Mouse (Mus musculus) 3134 (cell line): ENCODE measurements at regions not wholly inside any gene's neighbourhood (a gene's known extent, or its start where the extent isn't known, plus 50 kb on each side); places are given as distances from the start of the nearest gene placed in this dataset.
A peak's percentile ranks its signal among the peaks of the same experiment; 100 is the strongest.
"Not testable (repeated sequence)": the region's sequence is repeated elsewhere in the genome, so short reads cannot be mapped to it uniquely, and the experiment has no call there.

Experiments
- DNase-seq: peaks from one replicate; pipeline ENCODE4 v3.0.0-alpha.2; 2011; ENCODE audit warnings: low spot score; ENCODE audit not compliant: insufficient read length; ENCODE audit errors: extremely low read depth

DNA sequence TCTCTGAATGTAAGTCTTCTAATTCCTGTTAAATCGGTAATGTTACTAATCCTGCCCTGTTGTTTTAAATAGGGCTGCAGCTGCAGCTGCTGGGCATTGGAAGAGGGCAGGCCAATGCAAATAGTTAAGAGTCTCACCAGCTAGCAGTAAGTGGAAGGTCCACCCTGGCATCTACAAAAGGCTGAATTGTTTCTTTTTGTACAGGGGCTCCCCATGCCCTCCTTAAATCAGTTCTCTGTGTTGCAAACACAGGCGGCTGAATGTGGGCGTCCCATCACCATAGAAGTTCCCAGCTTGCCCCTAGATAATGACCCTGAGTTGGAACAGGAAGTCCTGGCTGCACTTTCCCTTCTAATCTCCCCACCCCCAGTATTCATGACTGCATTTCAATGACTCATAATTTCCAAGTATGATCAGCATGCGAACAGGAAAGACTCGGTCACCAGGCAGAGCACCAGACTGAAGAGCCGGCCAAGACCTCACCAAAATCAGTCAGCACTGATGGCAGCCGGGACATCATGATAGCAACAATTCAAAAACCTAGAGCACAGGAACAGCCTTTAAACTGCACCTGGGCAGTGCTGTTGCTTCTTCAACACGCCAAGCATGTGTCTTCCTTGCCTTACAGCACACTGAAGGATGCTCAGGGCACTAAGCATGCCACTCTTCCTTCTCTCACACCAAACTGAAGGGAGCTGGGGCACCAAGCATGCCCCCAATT, 123.6 kb upstream of the Tbl1xr1 start:
- peak; percentile 74 for DNase-seq

DNA sequence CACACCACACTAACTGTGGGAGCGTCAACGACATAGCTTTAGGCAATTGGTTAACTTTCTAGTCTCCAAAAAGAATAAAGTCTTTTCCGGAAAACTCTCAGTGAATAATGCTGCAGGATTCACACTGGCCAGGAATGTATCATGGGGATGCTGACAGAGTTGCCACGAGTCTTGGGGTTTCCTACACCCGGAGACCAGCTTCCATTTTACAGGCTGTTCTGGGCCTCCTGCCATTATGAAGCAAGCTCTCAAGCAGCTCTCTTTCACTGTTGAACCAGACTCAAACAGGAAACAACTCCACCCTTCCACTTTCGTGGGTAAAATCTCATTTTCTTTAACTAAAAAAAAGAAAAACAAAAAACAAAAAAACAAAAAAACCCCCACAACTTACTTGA, 123.0 kb upstream of the Tbl1xr1 start:
- DNase-seq = no peak

DNA sequence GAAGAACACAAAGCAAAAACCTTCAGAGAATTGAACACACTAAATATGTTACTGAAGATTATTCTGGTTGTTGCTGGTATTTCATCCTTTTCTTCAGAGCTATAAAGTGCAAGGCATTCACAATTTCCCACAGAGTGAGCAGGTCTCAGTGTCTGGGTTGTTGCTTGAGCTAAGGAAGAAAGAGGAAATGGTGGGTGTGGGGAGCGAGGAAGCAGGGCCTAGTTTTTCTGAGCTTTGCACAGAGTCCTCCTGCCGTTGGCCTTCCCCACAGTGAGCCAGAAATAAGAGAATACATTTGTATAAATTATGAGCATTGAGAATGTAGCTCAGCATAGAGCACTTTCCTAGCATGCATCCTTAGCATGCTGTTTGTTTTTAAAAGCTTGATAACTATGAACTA, 120.8 kb upstream of the Tbl1xr1 start:
- DNase-seq = no peak

DNA sequence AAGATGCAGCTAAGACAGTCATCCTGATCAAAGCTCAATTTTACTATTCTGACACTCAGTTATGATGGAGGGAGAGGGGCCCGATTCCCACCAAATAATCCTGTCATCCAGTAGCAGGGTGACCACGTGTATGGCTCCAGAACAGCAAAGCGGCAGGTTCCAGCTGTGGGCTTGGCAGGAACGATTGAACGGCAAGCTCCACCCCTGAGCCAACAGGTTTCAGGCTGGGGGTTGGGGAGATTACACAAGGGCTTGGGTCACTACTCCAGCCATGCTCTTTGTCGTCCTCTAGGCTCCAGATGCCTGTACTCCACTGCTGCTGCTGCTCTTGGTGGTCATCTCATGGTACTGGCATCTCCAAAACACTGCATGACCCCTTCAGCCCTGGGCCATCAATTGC, 119.3 kb upstream of the Tbl1xr1 start:
- not testable (repeated sequence) for DNase-seq

DNA sequence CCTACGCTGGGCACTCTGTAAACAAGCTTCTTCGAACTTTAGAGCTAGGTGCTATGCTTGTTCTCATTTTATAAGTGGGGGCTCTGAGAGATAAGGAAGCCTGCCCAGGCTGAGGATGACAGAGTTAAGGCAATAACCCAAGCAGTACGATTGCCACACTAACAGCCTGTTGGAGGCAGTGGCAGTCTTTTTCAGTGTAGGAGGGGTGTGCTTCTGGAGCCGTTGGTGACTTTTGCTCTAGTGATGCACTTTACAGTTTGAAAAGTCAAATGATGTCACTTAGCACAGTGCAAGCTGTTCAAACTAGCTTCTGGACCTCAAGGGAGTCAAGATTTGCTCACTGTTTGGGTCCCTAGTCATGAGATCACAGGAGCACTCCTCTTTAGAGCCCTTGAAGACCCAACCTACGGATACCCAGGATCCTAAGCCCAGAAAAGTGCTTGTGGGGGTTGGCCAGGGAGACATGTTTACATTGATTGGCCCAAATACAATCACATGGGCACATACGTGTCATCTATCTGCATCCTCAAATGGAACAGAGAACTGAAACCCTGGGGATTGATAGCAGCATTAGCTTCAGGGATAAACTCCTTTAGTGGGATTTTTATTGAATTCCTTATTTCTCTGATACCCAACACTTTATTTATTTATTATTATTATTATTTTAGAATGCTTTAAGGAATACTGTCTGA, 117.7 kb upstream of the Tbl1xr1 start:
- DNase-seq = no peak

DNA sequence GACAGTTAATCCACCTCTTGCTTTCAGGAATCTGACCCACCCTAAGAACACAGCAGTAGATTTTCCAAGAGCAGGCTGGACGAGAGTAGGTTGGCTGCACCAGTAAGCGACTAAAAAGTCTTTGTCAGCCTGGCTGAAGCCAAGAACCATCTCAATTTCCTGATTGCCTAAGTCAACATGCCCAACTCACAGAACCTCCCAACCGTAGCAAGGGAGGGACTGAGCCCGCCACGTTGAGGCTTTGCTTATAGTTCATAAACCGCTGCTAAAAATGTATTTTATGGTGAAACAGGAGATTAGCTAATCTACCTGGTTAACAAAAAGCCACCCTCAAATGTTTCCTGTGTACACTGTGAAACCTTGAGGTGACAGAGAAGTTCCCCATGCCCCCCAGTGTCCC, 115.4 kb upstream of the Tbl1xr1 start:
- no peak for DNase-seq

DNA sequence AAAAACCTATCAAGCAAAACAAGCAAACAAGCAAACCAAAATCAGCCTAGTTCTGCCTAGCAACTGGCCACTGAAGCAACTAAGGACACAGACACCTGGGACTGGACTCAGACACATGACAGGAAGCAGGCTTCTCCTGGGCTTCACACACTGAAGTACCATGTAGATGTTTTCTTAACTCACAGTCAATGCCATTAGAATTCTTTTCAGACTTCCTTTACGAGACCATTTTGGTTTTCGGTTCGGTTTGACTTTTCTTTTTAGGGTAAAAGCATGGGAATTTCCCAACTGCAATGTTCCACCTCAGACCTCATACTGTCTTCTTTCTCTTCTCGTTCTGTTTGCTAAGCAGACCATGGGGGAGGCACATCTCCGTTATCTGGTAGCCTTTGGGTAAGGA, 114.7 kb upstream of the Tbl1xr1 start:
- no peak for DNase-seq

DNA sequence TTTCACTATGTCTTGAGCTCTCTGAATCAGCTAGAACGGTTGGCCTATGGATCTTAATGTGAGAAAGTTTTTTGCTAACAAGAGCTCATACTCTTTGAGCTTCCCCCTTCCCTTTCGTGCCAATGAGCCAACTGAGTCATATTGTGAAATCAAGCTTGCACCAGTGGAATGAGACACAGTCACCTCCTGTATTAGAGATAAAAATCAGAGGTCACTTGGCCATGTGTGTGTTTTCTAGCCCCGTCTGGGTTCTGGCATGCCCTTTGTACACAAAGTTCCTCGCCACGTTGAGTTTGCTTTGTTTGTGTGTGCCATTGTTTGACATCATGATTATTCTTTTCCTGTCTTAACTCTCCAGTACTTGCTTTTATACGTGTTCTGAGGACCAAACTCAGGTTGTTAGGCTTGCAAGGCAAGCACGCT, 114.1 kb upstream of the Tbl1xr1 start:
- DNase-seq = peak; percentile 55

DNA sequence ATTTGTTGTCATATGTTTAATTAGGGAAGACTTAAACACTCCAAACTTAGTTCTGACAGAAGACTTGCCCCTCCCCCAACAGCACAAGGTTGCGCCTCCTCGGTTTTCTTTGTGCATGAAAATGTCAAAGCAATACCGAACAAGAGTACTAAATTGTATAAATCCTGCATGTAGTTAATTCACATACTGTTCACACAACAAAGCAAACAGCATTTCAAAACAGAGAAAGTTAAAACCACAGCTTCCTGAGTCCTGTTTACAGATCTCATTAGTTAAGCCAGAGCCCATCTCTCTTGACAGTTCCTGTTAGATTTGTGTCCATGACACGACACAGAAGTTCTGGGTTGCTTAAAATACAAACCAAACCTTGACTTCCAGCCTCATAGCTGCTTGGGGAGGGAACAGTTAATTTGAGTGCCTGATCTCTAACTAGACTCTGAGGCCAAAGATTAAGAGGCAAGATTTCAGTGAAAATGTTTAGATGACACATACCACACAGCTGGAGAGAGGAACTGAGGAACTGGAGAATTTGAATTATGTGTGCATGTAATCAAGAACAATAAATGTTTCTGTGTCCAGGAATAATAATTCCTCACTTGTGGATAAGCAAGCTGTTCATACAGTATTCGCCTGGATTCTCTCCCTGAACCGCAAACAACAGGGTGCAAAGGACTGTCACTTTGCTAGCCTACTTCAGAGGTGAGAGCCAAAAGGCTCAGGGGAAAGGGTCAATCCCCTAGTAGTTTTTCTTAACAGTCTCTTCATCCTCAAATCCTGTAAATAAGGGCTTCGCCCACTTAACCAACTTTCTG, 113.3 kb upstream of the Tbl1xr1 start:
- DNase-seq = peak; percentile 74

DNA sequence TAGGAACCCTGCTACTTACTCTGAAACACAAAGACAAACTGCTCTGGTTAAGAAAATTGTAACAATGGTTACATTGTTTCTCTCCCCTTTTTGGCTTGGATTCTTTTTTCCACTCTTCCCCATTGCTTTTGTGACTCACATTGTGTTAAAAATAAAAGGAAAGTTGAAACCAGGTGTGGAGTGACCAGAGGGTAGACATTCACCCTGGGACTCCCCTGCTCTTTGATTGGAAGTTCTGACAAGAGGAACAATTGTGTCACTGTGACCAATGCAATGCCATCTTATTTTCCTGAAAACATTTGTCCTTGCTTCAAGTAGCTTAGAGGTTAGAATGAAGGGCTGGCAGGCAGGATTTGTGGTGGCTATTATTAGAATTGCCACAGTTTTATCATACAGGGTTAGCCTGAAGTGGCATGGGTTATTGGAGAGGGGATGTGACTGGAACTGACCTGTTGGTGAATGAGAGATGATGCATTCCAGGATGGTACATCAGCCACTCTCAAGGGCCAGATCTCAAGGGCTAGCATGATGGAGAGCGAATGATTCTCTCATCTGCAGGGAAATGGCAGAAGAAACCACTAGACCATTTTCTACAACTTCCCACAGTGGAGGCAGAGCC, 112.6 kb upstream of the Tbl1xr1 start:
- peak; percentile 73 for DNase-seq

DNA sequence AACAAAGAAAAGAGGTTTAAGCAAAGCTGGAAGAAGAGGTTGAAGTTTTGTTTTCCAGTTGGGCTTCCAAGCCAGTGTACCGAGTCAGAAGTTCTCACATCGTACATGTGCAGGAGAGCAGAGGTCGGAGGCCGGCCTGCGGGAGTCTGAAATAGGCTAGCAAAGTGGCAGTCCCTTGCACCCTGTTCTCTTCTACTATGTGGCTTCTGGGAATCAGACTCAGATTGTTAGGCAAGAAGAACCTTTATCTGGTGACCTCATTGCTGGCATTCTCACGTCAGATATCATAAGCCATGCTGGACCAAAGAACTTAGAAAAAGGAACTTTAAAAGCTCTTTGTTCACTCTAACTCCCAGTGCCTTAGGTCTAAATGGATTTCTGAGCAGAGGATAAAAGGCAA, 112.0 kb upstream of the Tbl1xr1 start:
- no peak for DNase-seq

DNA sequence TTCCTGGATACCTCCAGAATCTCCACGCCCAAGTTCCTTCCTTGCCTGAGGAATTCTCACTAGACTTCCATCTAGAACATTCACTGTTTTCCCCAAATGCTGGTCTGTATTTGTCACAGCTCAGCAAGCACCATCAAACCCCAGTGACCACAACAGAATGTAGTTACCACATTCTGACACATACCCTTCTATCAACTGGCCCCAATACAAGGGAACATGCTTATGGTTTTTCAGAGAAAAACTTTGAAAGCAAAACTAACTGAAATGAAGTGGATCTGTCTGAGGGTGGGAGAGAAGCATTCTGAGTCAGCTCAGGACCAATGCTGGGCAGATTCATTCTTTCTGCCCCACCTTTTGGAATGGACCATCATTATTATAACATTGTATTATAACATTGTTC, 110.9 kb upstream of the Tbl1xr1 start:
- peak; percentile 50 for DNase-seq

DNA sequence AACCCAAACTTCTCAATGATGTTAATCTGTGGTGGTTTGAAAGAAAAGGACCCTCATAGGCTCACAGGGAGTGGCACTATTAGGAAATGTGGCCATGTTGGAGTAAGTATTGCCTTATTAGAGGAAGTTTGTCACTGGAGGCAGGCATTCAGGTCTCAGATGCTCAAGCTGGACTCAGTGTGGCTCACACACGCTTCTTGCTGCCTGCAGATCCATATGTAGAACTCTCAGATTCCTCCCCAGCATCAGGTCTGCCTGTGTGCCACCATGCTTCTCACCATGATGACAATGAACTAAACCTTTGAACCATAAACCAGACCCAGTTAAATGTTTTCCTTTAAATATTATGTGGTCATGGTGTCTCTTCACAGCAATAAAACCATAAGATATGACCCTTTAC, 104.7 kb upstream of the Tbl1xr1 start:
- no peak for DNase-seq

DNA sequence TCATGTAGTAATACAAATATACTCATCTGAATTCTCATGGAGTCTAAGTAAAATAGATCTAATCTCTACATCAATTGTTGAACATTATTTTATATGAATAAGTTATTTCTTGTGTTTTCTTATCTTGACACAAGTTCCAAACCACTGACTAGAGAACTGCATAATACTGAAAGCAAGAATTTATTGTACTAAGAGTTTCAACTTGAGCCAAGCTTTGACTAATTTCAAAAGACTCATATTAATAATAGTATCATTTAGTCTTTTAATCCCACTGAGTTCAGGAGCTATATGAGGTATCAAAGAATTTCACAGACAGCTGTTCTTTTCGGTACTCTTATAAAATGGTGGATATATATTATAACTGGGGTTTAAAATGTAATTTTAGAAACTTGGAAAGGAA, 103.3 kb upstream of the Tbl1xr1 start:
- DNase-seq = no peak

DNA sequence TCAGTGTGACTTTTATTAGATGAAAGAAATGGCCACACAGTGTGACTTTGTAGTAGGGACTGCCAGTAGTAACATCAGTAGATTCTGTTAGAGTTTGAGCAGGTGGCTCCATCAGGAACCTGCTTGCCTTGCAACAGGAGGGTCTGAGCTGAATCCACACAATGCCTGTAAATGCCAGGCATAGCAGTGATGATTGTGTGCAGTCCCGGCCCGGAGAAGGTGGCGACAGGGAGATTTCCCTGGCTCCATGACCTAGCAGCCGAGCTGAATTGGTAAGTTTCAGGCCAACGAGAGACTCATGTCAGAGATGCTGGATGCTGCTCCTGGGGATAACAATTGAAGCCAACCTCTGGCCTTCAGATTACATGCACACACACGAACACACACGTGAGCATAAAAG, 102.8 kb upstream of the Tbl1xr1 start:
- DNase-seq = no peak

DNA sequence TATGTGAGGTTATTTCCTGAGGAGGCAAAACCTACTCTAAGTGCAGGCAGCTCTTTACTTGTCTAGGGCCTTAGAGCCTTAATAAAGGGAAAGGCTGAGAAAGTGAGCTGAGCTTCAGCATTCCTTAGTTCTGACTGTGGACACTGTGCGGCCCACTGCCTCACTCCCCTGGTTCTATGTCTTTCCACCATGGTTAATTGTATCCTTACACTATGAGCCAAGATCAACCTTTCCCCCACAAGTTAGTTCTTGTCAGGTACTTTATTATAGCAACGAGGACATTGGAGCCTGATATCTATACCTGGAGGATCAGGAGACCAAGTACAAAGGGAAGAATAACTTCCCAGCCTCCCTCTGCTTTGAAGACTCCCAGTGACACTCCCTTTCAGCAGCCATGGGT, 101.7 kb upstream of the Tbl1xr1 start:
- DNase-seq = no peak

DNA sequence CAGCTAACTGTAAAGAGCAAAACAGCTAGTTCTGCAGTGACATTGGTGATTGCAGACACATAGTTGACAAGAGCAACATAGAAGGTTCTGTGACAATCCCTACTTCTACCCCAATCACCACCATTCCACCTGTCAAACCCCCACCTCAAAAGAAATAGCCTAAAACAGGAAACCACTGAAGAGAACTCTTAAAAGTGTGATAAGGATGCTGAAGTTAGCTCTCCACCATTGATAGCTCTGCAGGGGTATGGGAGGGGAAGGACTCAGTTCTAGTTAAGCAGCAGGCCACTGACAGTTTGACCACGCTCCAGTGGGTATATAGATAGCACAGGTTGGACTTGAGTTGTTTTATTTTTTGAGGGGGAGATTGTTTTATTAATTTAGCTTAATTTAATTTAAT, 98.7 kb upstream of the Tbl1xr1 start:
- DNase-seq = no peak

DNA sequence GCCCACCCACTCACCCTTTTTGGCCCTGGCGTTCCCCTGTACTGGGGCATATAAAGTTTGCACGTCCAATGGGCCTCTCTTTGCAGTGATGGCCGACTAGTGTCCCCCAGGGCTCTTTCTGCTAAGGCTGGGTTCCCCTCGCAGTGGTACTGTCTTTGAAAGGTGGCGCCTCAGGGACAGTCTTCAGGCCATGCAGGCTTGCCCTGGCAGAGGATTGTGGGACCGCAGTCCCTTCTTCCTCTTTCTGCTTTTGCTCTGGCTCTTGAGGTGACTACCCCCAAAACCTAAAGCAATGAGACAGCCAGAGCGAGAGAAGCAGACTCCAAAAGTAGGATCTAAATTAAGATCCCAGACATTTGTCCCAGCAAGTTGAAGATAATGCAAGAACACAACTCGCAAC, 93.5 kb upstream of the Tbl1xr1 start:
- DNase-seq = no peak

DNA sequence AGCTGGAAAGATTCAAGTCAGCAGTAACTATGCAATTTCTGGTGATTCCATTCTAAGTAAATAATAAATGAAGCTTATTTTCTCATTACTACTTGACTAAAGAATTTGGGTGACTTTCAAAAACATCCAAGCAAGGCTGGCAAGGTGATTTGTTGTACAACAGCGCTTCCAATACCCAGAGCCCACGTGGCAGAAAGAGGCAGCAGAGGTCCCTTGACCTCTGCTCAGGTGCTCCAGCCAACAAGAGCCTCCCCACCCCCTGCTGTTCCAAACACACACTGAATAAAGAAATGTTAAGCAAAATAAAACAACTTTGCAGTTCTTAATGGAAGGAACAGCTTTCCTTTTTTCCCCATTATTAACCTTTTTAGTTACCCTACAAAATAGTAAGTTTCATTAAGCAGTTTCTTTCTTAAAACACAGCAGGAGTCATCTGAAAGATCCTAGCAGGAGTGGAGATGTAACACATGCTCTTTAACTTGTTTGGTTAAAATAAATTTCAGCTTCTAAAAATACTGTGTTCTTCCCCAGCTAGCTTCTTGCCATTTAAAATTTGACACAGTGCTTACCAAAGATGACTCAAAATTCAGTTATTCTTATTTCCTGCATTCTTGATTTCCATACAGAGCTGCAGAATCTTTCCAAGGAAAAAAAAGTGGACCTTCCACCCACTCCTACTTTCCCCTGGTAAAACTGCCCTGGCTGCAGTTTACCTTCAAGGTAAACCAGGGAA, 92.3 kb upstream of the Tbl1xr1 start:
- DNase-seq = no peak

DNA sequence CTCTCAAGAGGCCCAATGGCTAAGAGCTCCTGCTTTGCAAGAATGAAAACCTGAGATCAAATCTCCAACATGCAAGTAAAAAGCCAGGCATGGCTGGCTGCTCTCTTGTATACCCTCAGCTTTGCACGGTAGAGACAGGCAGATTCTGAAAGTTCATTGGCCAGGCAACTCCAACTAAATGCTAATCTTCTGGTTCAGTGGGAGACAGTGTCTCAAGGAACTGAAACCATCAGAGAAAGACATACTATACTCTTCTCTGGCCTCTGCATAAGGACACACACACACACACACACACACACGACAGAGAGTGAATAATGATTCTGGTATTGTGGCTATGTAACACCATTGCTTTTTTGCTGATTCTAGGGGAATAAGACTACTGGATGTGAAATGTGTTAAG, 91.6 kb upstream of the Tbl1xr1 start:
- no peak for DNase-seq
